Mouse (Mus musculus) embryonic facial prominence, embryonic 14.5 days (tissue): ENCODE results near the gene Ugt1a9. TPM values are rescaled to one million over a fixed set of nuclear protein-coding genes. Genes with fewer than 3 reads are reported as not detected.

Experiments used
- ATAC-seq: fragments of 200-750 bp; cut with Nextera tagmentation; 2 replicates; pipeline ENCODE4 v1.8.0; 2017; ENCODE audit warnings: low read depth, moderate number of reproducible peaks, moderate TSS enrichment
- DNase-seq: peaks from one replicate; pipeline ENCODE4 v3.0.0-alpha.2; 2015; ENCODE audit warnings: low spot score
- H3K27ac ChIP-seq: fragments of 300-500 bp; sonication (generic); replicated peaks from 2 replicates; pipeline ENCODE4 v1.5.1; 2014; ENCODE audit warnings: low read depth, mild to moderate bottlenecking, low read length, moderate library complexity
- H3K27me3 ChIP-seq: fragments of 300-500 bp; sonication (generic); replicated peaks from 2 replicates; pipeline ENCODE4 v1.6.1; 2014; ENCODE audit warnings: low read length; ENCODE audit not compliant: control insufficient read depth, insufficient read depth
- H3K36me3 ChIP-seq: fragments of 300-500 bp; sonication (generic); 2 replicates; pipeline ENCODE4 v1.6.1; 2014; ENCODE audit warnings: low read length, mixed read lengths; ENCODE audit not compliant: control insufficient read depth, insufficient read depth
- H3K4me1 ChIP-seq: fragments of 300-500 bp; sonication (generic); 2 replicates; pipeline ENCODE4 v1.6.1; 2014; ENCODE audit warnings: antibody characterized with exemption, low read length; ENCODE audit not compliant: control insufficient read depth, insufficient read depth
- H3K4me2 ChIP-seq: fragments of 300-500 bp; sonication (generic); 2 replicates; pipeline ENCODE4 v1.6.1; 2014; ENCODE audit warnings: low read depth, mild to moderate bottlenecking, low read length, moderate library complexity, mixed read lengths
- H3K4me3 ChIP-seq: fragments of 300-500 bp; sonication (generic); 2 replicates; pipeline ENCODE4 v1.5.1; 2014; ENCODE audit warnings: low read depth, mild to moderate bottlenecking, low read length
- H3K9ac ChIP-seq: fragments of 300-500 bp; sonication (generic); 2 replicates; pipeline ENCODE4 v1.6.1; 2014; ENCODE audit warnings: low read depth, mild to moderate bottlenecking, low read length, moderate library complexity, mixed read lengths
- H3K9me3 ChIP-seq: fragments of 300-500 bp; sonication (generic); 2 replicates; pipeline ENCODE4 v1.6.1; 2016; ENCODE audit warnings: low read length; ENCODE audit not compliant: control insufficient read depth
- WGBS: fragments of 180-500 bp; shearing (Covaris S2); extraction: QIAGEN DNeasy Blood & Tissue Kit; methylation state at CpG from one replicate; pipeline ENCODE4 v1.1.7; 2014; 5-methylcytosine and 5-hydroxymethylcytosine counted together
- polyA plus RNA-seq: library from polyadenylated mRNA; unstranded; fragments of >200 nt; fragmentation: Nextera tagmentation; extraction: Ambion mirVana; gene quantifications from 2 replicates; pipeline ENCODE4 v1.2.1, GENCODE M21; 2014

Gene Ugt1a9
- polyA plus RNA-seq, 1 experiment from 2014 or later, result not detected

- Histone ChIP-seq H3K4me1 (no peaks in the 10 kb centered on the region), H3K4me2 (no peak overlapping the region), H3K4me3 (no peak overlapping the region), H3K9ac (no peak overlapping the region), H3K27me3 (no peaks in the 10 kb centered on the region), H3K27ac (no peak overlapping the region), H3K9me3 (peaks cover 99% of the 10 kb centered on the region), H3K36me3 (no peaks in the 10 kb centered on the region)
- 72% methylated on average over 7 of the region's 7 CpGs for WGBS
- DNase-seq, result no peak
- no peak for ATAC-seq
Measured at GRCm38 (mm10) chr1:88230421-88230820, 159.8 kb downstream of the Ugt1a9 start.

GRCm38 (mm10) chr1:88230981-88231802, 160.6 kb downstream of the Ugt1a9 start:
- Histone ChIP-seq H3K4me3 (no peak overlapping the region), H3K9me3 (peaks cover 99% of the 10 kb centered on the region), H3K27ac (no peak overlapping the region), H3K36me3 (no peaks in the 10 kb centered on the region), H3K4me2 (no peak overlapping the region), H3K27me3 (no peaks in the 10 kb centered on the region), H3K4me1 (no peaks in the 10 kb centered on the region), H3K9ac (no peak overlapping the region)
- WGBS, result 73% methylated on average over 6 of the region's 6 CpGs
- DNase-seq, result no peak
- ATAC-seq, result no peak

GRCm38 (mm10) chr1:88231803-88232499, 161.4 kb downstream of the Ugt1a9 start:
- no peak overlapping the region for H3K4me2 ChIP-seq
- peaks cover 95% of the 10 kb centered on the region for H3K9me3 ChIP-seq
- ATAC-seq (no peak), DNase-seq (no peak)
- no peak overlapping the region for H3K27ac ChIP-seq
- 68% methylated on average over 7 of the region's 7 CpGs for WGBS
- H3K27me3 ChIP-seq, result no peaks in the 10 kb centered on the region
- H3K9ac ChIP-seq, result no peak overlapping the region
- no peaks in the 10 kb centered on the region for H3K4me1 ChIP-seq
- H3K4me3 ChIP-seq, result no peak overlapping the region
- H3K36me3 ChIP-seq, result no peaks in the 10 kb centered on the region

- H3K27ac ChIP-seq, result no peak overlapping the region
- H3K4me1 ChIP-seq, result no peaks in the 10 kb centered on the region
- ATAC-seq (no peak), DNase-seq (no peak)
- no peak overlapping the region for H3K4me3 ChIP-seq
- 53% methylated on average over 3 of the region's 3 CpGs for WGBS
- no peak overlapping the region for H3K4me2 ChIP-seq
- no peak overlapping the region for H3K9ac ChIP-seq
- H3K27me3 ChIP-seq, result no peaks in the 10 kb centered on the region
- H3K36me3 ChIP-seq, result no peaks in the 10 kb centered on the region
- peaks cover 95% of the 10 kb centered on the region for H3K9me3 ChIP-seq
Measured at GRCm38 (mm10) chr1:88232664-88233380, 162.2 kb downstream of the Ugt1a9 start.

GRCm38 (mm10) chr1:88233421-88234247, 163.0 kb downstream of the Ugt1a9 start:
- no peaks in the 10 kb centered on the region for H3K4me1 ChIP-seq
- H3K9me3 ChIP-seq, result peaks cover 95% of the 10 kb centered on the region
- no peak for DNase-seq
- no peak overlapping the region for H3K9ac ChIP-seq
- H3K27me3 ChIP-seq, result no peaks in the 10 kb centered on the region
- H3K36me3 ChIP-seq, result no peaks in the 10 kb centered on the region
- WGBS, result 63% methylated on average over 14 of the region's 14 CpGs
- no peak overlapping the region for H3K4me3 ChIP-seq
- no peak overlapping the region for H3K27ac ChIP-seq
- no peak overlapping the region for H3K4me2 ChIP-seq
- ATAC-seq, result no peak

GRCm38 (mm10) chr1:88234248-88234610, 163.6 kb downstream of the Ugt1a9 start:
- Histone ChIP-seq H3K4me3 (no peak overlapping the region), H3K9ac (no peak overlapping the region), H3K4me2 (no peak overlapping the region), H3K4me1 (no peaks in the 10 kb centered on the region), H3K9me3 (peaks cover 95% of the 10 kb centered on the region), H3K36me3 (no peaks in the 10 kb centered on the region), H3K27ac (no peak overlapping the region), H3K27me3 (no peaks in the 10 kb centered on the region)
- ATAC-seq (no peak), DNase-seq (no peak)
- whole genome bisulfite sequencing, result 62% methylated on average over 4 of the region's 4 CpGs

GRCm38 (mm10) chr1:88234646-88235045, 164.0 kb downstream of the Ugt1a9 start:
- Histone ChIP-seq H3K9me3 (peaks cover 95% of the 10 kb centered on the region), H3K27ac (no peak overlapping the region), H3K36me3 (no peaks in the 10 kb centered on the region), H3K9ac (no peak overlapping the region), H3K4me2 (no peak overlapping the region), H3K27me3 (no peaks in the 10 kb centered on the region), H3K4me1 (no peaks in the 10 kb centered on the region), H3K4me3 (no peak overlapping the region)
- ATAC-seq (no peak), DNase-seq (no peak)
- WGBS, result 45% methylated on average over 5 of the region's 5 CpGs
